18 mouse cellular contexts compared by ENCODE assay signal in the genomic region with DNA sequence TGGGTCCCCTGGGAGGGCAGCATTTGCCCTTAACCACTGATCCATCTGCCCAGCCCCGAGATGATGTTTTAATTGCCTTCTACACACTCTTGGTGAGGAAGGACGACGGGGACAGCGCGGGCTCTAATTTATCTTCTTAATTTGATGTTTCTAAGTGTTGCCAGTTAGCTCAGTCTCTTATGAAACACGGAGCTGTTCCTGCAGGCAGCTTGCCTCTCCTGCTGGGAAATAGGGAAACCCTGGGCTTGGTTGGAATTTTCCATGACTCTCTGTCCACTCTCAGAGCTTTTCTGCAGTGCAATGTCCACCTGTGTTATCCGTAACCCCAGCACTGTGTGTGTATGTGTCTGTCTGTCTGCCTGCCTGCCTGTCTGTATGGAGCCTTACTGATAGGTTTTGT. TPM values are rescaled to one million over a fixed set of nuclear protein-coding genes. Genes with fewer than 3 reads are reported as not detected.
A peak's percentile ranks its signal among the peaks of the same experiment; 100 is the strongest.
DNase-seq lines count a peak whose midpoint lies in the region; ATAC-seq and TF ChIP-seq lines count a peak whose summit lies in the region.
"Had no signal": no experiment of that assay in that cellular context is flagged by ENCODE, and none has a peak within 500 bp of the region (broad histone marks: within the 10 kb centered on the region; RNA-seq: fewer than 3 reads in every experiment).

No protein-coding gene starts in this region.

- no peak overlapping the region for H3K4me3 ChIP-seq in forebrain, embryonic 13.5 days
- no peak overlapping the region for H3K4me3 ChIP-seq in forebrain, embryonic 14.5 days (ENCODE audit: low read depth, low read length)
- no peak overlapping the region for H3K4me3 ChIP-seq in kidney, adult 2 months (ENCODE audit: insufficient read depth, low read depth, low read length)
- H3K4me3 ChIP-seq: liver, embryonic 13.5 days; midbrain, embryonic 15.5 days; neural tube, embryonic 13.5 days; stomach, embryonic 15.5 days had no signal

- TF ChIP-seq CTCF in kidney, adult 2 months (conservative IDR thresholded peaks at IDR 0.05; ENCODE audit: insufficient read depth, insufficient read length, low read depth, low read length): no peak

- no peak for TF ChIP-seq POLR2A in kidney, adult 2 months (IDR thresholded peaks at IDR 0.05; ENCODE audit: low read depth, low read length)

- no peak for ATAC-seq in forebrain, embryonic 13.5 days
- no peak for ATAC-seq in forebrain, embryonic 14.5 days
- ATAC-seq: midbrain, embryonic 15.5 days; Patski had no signal

- H3K9me3 ChIP-seq in forebrain, embryonic 13.5 days (replicated peaks): no peaks in the 10 kb centered on the region
- H3K9me3 ChIP-seq in forebrain, embryonic 14.5 days (replicated peaks; ENCODE audit: control insufficient read depth, low read length): no peaks in the 10 kb centered on the region
- H3K9me3 ChIP-seq: liver, embryonic 13.5 days; midbrain, embryonic 15.5 days; neural tube, embryonic 13.5 days; stomach, embryonic 15.5 days had no signal

- H3K4me2 ChIP-seq in forebrain, embryonic 13.5 days: no peak overlapping the region
- H3K4me2 ChIP-seq in forebrain, embryonic 14.5 days (ENCODE audit: low read length): no peak overlapping the region
- H3K4me2 ChIP-seq: liver, embryonic 13.5 days; midbrain, embryonic 15.5 days; neural tube, embryonic 13.5 days; stomach, embryonic 15.5 days had no signal

- H3K36me3 ChIP-seq in forebrain, embryonic 13.5 days (ENCODE audit: poor library complexity, severe bottlenecking): peaks cover 28% of the 10 kb centered on the region
- H3K36me3 ChIP-seq in forebrain, embryonic 14.5 days (ENCODE audit: control insufficient read depth, insufficient read depth, low read length): peaks cover 25% of the 10 kb centered on the region
- no peaks in the 10 kb centered on the region for H3K36me3 ChIP-seq in kidney, adult 2 months (ENCODE audit: control insufficient read depth, insufficient read depth, low read length)

- H3K9ac ChIP-seq in forebrain, embryonic 13.5 days: no peak overlapping the region
- no peak overlapping the region for H3K9ac ChIP-seq in forebrain, embryonic 14.5 days (ENCODE audit: low read length)
- H3K9ac ChIP-seq: liver, embryonic 13.5 days; midbrain, embryonic 15.5 days; neural tube, embryonic 13.5 days; stomach, embryonic 15.5 days had no signal

- peaks cover 44% of the 10 kb centered on the region for H3K4me1 ChIP-seq in forebrain, embryonic 13.5 days
- H3K4me1 ChIP-seq in forebrain, embryonic 14.5 days (ENCODE audit: control insufficient read depth, insufficient read depth, low read length): peaks cover 21% of the 10 kb centered on the region
- H3K4me1 ChIP-seq in kidney, adult 2 months (ENCODE audit: control insufficient read depth, insufficient read depth, low read length): peaks cover 16% of the 10 kb centered on the region
- H3K4me1 ChIP-seq: stomach, embryonic 15.5 days had no signal

- WGBS in forebrain, embryonic 13.5 days: 88% methylated on average over 7 of the region's 7 CpGs
- WGBS in forebrain, embryonic 14.5 days: 82% methylated on average over 7 of the region's 7 CpGs
- 49% methylated on average over 7 of the region's 7 CpGs for WGBS in kidney, adult 2 months

- no peak for DNase-seq in forebrain, embryonic 14.5 days (ENCODE audit: low spot score)
- peak; percentile 51 for DNase-seq in kidney, adult 2 months
- DNase-seq in kidney, adult 8-10 months: no peak
- peak; percentile 34 for DNase-seq in NIH3T3 (ENCODE audit: low read depth)
- peak; percentile 85 for DNase-seq in cerebellum, adult 9-11 months
- no peak for DNase-seq in kidney, postnatal 4 days
- no peak for DNase-seq in layer of hippocampus, postnatal 25 days (ENCODE audit: extremely low spot score in 1 of 2, low spot score in 1 of 2)
- DNase-seq: adrenal gland, postnatal 10 days; gastrocnemius, postnatal 14 days; liver, embryonic 13.5 days; thymus, postnatal 4 days had no signal

- peak overlapping the region; percentile 68 for H3K27ac ChIP-seq in forebrain, embryonic 13.5 days
- no peak overlapping the region; the same call in 1 of the 2 replicates for H3K27ac ChIP-seq in forebrain, embryonic 14.5 days (ENCODE audit: low read depth, low read length)
- peak overlapping the region; percentile 80 for H3K27ac ChIP-seq in kidney, adult 2 months (ENCODE audit: insufficient read depth, low read depth, low read length)
- H3K27ac ChIP-seq: kidney, postnatal 0 days; liver, embryonic 13.5 days; macrophage; midbrain, embryonic 15.5 days; neural tube, embryonic 13.5 days; stomach, embryonic 15.5 days had no signal

- H3K27me3 ChIP-seq in forebrain, embryonic 13.5 days: no peaks in the 10 kb centered on the region
- no peaks in the 10 kb centered on the region for H3K27me3 ChIP-seq in forebrain, embryonic 14.5 days (replicated peaks; ENCODE audit: control insufficient read depth, insufficient read depth, low read length)
- no peaks in the 10 kb centered on the region for H3K27me3 ChIP-seq in kidney, adult 2 months (replicated peaks; ENCODE audit: control insufficient read depth, insufficient read depth, low read length)
- H3K27me3 ChIP-seq: liver, embryonic 13.5 days; midbrain, embryonic 15.5 days; neural tube, embryonic 13.5 days; Patski; stomach, embryonic 15.5 days had no signal

RNA-seq across cellular contexts. Expression of gene Crebrf, which starts 22.0 kb away (rescaled TPM):
- polyA plus RNA-seq in forebrain, embryonic 13.5 days (2015; fragmentation: Nextera tagmentation; extraction: Ambion mirVana): 11.1 and 13.8 TPM in 2 replicates
- 10.0 and 12.8 TPM in 2 replicates for polyA plus RNA-seq in forebrain, embryonic 14.5 days (2014; fragmentation: Nextera tagmentation; extraction: Ambion mirVana)
- polyA plus RNA-seq in kidney, adult 2 months (2012; rRNA removed): 7.4 and 9.1 TPM in 2 replicates
- 10 to 100 TPM; 69.0 to 70.2 TPM for total RNA-seq in layer of hippocampus, postnatal 25 days (2021)

RNA-seq across cellular contexts. Expression of gene Atp6v0e, which starts 30.4 kb away (rescaled TPM):
- polyA plus RNA-seq in forebrain, embryonic 13.5 days (2015; fragmentation: Nextera tagmentation; extraction: Ambion mirVana): 139 and 144 TPM in 2 replicates
- polyA plus RNA-seq in forebrain, embryonic 14.5 days (2014; fragmentation: Nextera tagmentation; extraction: Ambion mirVana): 154 and 185 TPM in 2 replicates
- polyA plus RNA-seq in kidney, adult 2 months (2012; rRNA removed): 399 and 450 TPM in 2 replicates
- 10 to 100 TPM; 42.8 to 55.1 TPM for total RNA-seq in layer of hippocampus, postnatal 25 days (2021)

Comparison
In these comparisons a context has a peak if more than half of its experiments do, and no peak if none do; other contexts are left out.
1. DNase-seq: peak in kidney, adult 2 months (single experiment), NIH3T3 (single experiment) and cerebellum, adult 9-11 months (single experiment); none in forebrain, embryonic 14.5 days (single experiment), kidney, adult 8-10 months (0 of 2), kidney, postnatal 4 days (0 of 2) and layer of hippocampus, postnatal 25 days (0 of 2).